Mouse (Mus musculus) erythroblast, embryonic 14.5 days (primary cell): Measurements from ENCODE around the gene Trim32. TPM values are rescaled to one million over a fixed set of nuclear protein-coding genes. Genes with fewer than 3 reads are reported as not detected.

ENCODE experiments used
- H3K27me3 ChIP-seq: 2 replicates; pipeline ENCODE4 v1.6.1; 2012; ENCODE audit warnings: inconsistent platforms; ENCODE audit not compliant: control insufficient read depth
- H3K36me3 ChIP-seq: 2 replicates; pipeline ENCODE4 v1.6.1; 2012; ENCODE audit warnings: mild to moderate bottlenecking, inconsistent platforms; ENCODE audit not compliant: control insufficient read depth
- H3K4me1 ChIP-seq: 2 replicates; pipeline ENCODE4 v1.6.1; 2012; ENCODE audit warnings: inconsistent platforms; ENCODE audit not compliant: control insufficient read depth
- H3K4me3 ChIP-seq: replicated peaks from 2 replicates; pipeline ENCODE3; 2012; ENCODE audit warnings: moderate library complexity, mild to moderate bottlenecking, inconsistent platforms
- H3K9me3 ChIP-seq: 2 replicates; pipeline ENCODE4 v1.6.1; 2012; ENCODE audit warnings: low read length, inconsistent platforms, mixed read lengths; ENCODE audit not compliant: control insufficient read depth
- GATA1 ChIP-seq: IDR thresholded peaks from 2 replicates; pipeline ENCODE4 v1.6.1; 2012; ENCODE audit warnings: low read length, inconsistent platforms, mixed read lengths
- TAL1 ChIP-seq: IDR thresholded peaks from 3 replicates; pipeline ENCODE4 v1.6.1; 2012; ENCODE audit warnings: low read length, inconsistent platforms, mixed read lengths
- polyA plus RNA-seq: library from polyadenylated mRNA; stranded (reverse); fragments of >175 nt; gene quantifications from 2 replicates; pipeline ENCODE4 v1.2.3, GENCODE M21; 2012

Trim32 gene
- polyA plus RNA-seq, 1 experiment: not detected

DNA sequence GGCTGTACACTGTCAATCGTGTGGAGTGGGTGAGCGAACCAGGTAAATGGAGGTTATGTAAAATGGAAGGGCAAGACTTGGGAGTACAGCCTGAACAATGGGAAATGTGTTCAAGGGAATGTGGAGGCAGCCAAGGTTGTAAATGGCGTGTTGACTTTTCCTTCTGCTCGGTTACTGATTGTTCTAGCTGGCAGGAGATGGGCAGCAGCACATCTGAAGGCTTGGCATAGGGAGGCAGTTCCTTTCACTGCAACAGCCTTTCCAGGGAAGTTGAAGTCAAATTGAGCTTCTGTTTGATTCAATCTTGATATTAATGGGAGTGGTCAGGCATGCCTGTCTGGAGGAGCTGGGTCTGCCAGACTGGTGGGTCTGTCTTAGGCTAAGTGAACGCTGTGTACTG is 5.5 kb downstream of the Trim32 start:
- H3K4me1 ChIP-seq: peaks cover 17% of the 10 kb centered on the region
- no peaks in the 10 kb centered on the region for H3K27me3 ChIP-seq
- H3K9me3 ChIP-seq: peaks cover 7% of the 10 kb centered on the region
- H3K4me3 ChIP-seq: no peak overlapping the region
- H3K36me3 ChIP-seq: peaks cover 22% of the 10 kb centered on the region
- TF ChIP-seq TAL1 (no peak), GATA1 (no peak)

DNA sequence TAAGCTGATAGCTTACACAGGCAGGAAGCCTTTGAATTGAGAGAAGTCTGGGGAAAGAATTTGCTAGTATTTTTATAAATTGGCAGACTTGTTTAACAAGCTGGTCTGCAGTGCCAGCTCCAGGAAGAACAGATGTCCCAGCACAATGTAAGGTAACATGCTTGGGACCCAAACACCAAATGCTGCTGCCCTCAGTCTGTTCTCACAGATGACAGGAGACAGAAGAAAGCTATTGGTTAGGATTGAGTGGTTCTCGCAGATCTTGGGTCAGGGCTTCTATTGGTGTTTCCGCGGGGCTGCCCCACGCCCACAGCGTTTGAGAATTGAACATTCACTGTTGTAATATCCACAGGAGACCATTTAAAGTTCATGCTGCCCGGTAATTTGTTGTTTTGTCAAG is 6.1 kb downstream of the Trim32 start:
- Histone ChIP-seq H3K9me3 (peaks cover 7% of the 10 kb centered on the region), H3K4me3 (no peak overlapping the region), H3K27me3 (no peaks in the 10 kb centered on the region), H3K4me1 (peaks cover 13% of the 10 kb centered on the region), H3K36me3 (peaks cover 24% of the 10 kb centered on the region)
- TF ChIP-seq GATA1: no peak
- TF ChIP-seq TAL1: no peak

DNA sequence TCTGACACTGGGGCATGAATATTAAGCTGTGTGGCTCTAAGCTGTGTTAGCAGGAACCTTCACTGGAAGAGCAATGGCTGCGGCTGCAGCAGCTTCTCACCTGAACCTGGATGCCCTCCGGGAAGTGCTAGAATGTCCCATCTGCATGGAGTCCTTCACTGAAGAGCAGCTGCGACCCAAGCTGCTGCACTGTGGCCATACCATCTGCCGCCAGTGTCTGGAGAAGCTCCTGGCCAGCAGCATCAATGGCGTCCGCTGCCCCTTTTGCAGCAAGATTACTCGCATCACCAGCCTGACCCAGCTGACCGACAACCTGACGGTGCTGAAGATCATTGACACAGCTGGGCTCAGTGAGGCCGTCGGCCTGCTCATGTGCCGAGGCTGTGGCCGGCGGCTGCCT is 8.3 kb downstream of the Trim32 start:
- peaks cover 24% of the 10 kb centered on the region for H3K36me3 ChIP-seq
- no peaks in the 10 kb centered on the region for H3K27me3 ChIP-seq
- H3K4me1 ChIP-seq: no peaks in the 10 kb centered on the region
- H3K9me3 ChIP-seq: peaks cover 7% of the 10 kb centered on the region
- TF ChIP-seq GATA1: no peak
- TF ChIP-seq TAL1: no peak
- no peak overlapping the region for H3K4me3 ChIP-seq

- H3K36me3 ChIP-seq: peaks cover 3% of the 10 kb centered on the region; the same call in 1 of the 2 replicates
- H3K4me3 ChIP-seq: no peak overlapping the region
- H3K9me3 ChIP-seq: no peaks in the 10 kb centered on the region
- TF ChIP-seq TAL1: no peak
- no peak for TF ChIP-seq GATA1
- H3K27me3 ChIP-seq: no peaks in the 10 kb centered on the region
- no peaks in the 10 kb centered on the region for H3K4me1 ChIP-seq
Observed at GRCm38 (mm10) chr4:65620125-65620524, 15.3 kb downstream of the Trim32 start.

- Histone ChIP-seq H3K36me3 (no peaks in the 10 kb centered on the region), H3K27me3 (no peaks in the 10 kb centered on the region), H3K4me1 (no peaks in the 10 kb centered on the region), H3K9me3 (no peaks in the 10 kb centered on the region; the same call in 1 of the 2 replicates), H3K4me3 (no peak overlapping the region)
- TF ChIP-seq GATA1 (no peak), TAL1 (no peak)
Observed at GRCm38 (mm10) chr4:65638231-65638630, 33.4 kb downstream of the Trim32 start.

DNA sequence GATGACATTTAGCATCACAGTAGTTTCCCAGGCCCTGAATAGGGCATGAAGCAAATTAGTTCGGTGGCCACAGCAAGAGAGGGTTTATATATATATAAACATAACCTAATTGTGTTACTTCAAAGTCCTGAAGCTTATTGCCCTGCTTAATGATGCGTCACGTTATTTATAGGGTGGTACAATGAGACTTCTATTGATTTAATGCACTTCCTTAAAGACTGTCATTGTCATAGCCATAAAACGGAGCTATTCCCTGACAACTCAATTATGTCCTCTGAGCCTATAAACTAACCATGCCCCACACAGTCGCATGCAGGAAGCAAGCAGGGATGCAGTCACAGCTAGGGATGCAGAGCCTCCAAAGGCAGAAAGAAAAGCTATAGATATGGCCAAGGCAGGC is 37.8 kb downstream of the Trim32 start:
- no peak for TF ChIP-seq GATA1
- no peak for TF ChIP-seq TAL1
- H3K9me3 ChIP-seq: peaks cover 2% of the 10 kb centered on the region; the same call in 1 of the 2 replicates
- H3K27me3 ChIP-seq: no peaks in the 10 kb centered on the region
- no peak overlapping the region for H3K4me3 ChIP-seq
- no peaks in the 10 kb centered on the region for H3K36me3 ChIP-seq
- no peaks in the 10 kb centered on the region for H3K4me1 ChIP-seq

DNA sequence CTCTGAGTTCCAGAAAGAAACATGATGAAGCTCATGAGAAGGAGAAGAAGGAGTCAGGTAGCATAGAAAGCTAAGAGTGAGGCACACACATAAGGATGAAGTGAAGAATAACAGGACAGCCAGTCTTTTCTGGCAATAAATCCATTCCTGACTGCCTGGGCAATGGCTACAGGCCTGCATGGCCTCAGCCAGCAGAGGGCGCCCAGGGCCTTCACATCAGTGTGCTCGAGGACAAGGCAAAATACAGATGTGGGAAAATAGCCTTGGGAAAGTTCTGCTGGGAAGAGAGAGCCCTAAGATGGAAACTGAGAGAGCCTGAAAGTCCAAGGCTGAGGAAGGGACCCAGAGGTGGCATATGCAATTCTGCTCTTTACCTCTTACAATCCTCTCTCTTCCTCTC is 49.9 kb downstream of the Trim32 start:
- no peak overlapping the region for H3K4me3 ChIP-seq
- TF ChIP-seq TAL1 (no peak), GATA1 (no peak)
- no peaks in the 10 kb centered on the region for H3K27me3 ChIP-seq
- no peaks in the 10 kb centered on the region for H3K9me3 ChIP-seq
- no peaks in the 10 kb centered on the region for H3K4me1 ChIP-seq
- H3K36me3 ChIP-seq: no peaks in the 10 kb centered on the region

GRCm38 (mm10) chr4:65663176-65663575 is 58.4 kb downstream of the Trim32 start:
- Histone ChIP-seq H3K4me1 (no peaks in the 10 kb centered on the region), H3K4me3 (no peak overlapping the region), H3K27me3 (no peaks in the 10 kb centered on the region), H3K9me3 (no peaks in the 10 kb centered on the region), H3K36me3 (no peaks in the 10 kb centered on the region)
- TF ChIP-seq GATA1 (no peak), TAL1 (no peak)
